Mouse (Mus musculus) neutrophil, adult 5-6 weeks (primary cell): ENCODE data around the gene Abcc8. TPM values are rescaled to one million over a fixed set of nuclear protein-coding genes. Genes with fewer than 3 reads are reported as not detected.
A peak's percentile ranks its signal among the peaks of the same experiment; 100 is the strongest.

ENCODE experiments used
- ATAC-seq: fragments of 151-379, 151-347 bp; 2 replicates; pipeline ENCODE4 v1.8.0; 2017; ENCODE audit warnings: mild to moderate bottlenecking, moderate TSS enrichment; ENCODE audit not compliant: insufficient number of reproducible peaks, poor library complexity, low FRiP score, severe bottlenecking; ENCODE audit errors: extremely low read depth
- total RNA-seq: library from RNA; stranded (forward); fragments of 200-1000 nt; gene quantifications from 2 replicates; pipeline ENCODE4 v1.2.3, GENCODE M21; 2017

Gene Abcc8
- total RNA-seq, 1 experiment from 2014 or later: 0.35 TPM

GRCm38 (mm10) chr7:46084839-46085513, 94.9 kb downstream of the Abcc8 start:
- ATAC-seq: no peak

GRCm38 (mm10) chr7:46084024-46084423, 95.8 kb downstream of the Abcc8 start:
- no peak for ATAC-seq

GRCm38 (mm10) chr7:46077675-46078074, 102.2 kb downstream of the Abcc8 start:
- ATAC-seq: no peak

- no peak for ATAC-seq
Observed at GRCm38 (mm10) chr7:46076844-46077243, 103.0 kb downstream of the Abcc8 start.

DNA sequence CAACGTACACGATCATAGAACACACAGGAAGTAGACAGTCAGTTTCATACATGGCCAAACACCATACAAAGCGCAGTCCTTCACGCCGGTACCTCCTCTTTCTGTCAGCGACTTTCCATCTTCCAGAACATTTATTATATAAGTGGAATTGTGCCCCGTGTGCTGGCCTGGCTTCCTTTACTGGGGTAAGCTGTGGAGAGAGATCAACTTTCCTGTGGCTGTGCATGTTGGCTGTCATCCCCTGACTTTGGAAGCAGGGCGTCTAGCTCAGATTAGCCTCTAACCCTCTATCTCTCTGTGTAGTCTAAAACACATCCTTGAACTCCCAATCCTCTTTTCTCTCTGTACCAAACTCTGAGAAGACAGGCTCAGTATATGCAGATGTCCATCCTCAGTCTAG, 111.0 kb downstream of the Abcc8 start:
- ATAC-seq: no peak

GRCm38 (mm10) chr7:46063296-46063695, 116.5 kb downstream of the Abcc8 start:
- ATAC-seq: no peak

DNA sequence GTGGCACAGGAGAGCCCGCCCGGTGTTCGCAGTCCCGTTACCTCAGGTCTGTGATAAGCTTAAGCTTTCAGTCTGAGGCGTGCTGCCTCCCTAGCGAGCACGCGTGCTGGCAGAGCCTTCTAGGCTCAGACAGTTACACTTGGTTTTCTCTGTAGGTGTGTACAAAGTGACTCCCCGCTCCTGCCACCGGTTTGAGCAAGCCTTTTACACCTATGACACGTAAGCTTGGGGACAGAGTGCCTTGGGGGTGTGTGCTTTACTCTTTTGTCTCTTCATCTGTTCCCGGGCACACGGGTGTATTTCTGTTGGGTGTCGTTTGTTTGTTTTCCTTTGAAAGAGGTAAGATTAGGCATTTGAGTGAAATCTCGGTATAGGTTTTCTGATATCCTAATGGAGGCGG, 118.2 kb downstream of the Abcc8 start:
- no peak for ATAC-seq

DNA sequence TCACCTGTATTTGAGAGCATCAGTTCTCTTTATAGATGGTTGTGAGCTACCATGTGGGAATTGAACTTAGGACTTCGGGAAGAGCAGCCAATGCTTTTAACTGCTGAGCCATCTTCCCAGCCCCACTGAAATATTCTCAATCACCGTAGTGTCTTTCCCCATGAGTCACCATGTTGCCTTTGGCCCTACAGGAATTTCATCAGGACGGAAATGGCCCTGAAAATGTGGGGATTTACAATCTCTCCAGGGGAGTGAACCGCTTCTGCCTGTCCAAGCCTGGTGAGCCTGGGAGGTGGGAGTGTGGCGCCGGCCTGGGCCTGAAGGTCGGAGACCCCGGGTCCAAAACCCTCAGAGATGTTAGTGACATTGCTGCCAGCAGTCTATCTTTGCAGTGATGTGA, 119.1 kb downstream of the Abcc8 start:
- ATAC-seq: no peak

GRCm38 (mm10) chr7:46058882-46059281, 121.0 kb downstream of the Abcc8 start:
- peak; percentile 68 for ATAC-seq

Other genes starting within 250 kb of the Abcc8 start
- not detected in 2 replicates for gene Abcc6, start 149.7 kb downstream of the Abcc8 start, total RNA-seq
- gene Nomo1, start 146.3 kb downstream of the Abcc8 start, total RNA-seq: 29.1 and 29.7 TPM in 2 replicates
- gene Kcnj11, start 79.3 kb downstream of the Abcc8 start, total RNA-seq: not detected in 2 replicates
- 0.58 and 1.1 TPM in 2 replicates for gene Ush1c, start 58.5 kb upstream of the Abcc8 start, total RNA-seq
- not detected in 2 replicates for gene Otog, start 61.0 kb upstream of the Abcc8 start, total RNA-seq
- gene Myod1, start 196.4 kb upstream of the Abcc8 start, total RNA-seq: not detected in 2 replicates
- 0.49 and 0.81 TPM in 2 replicates for gene Kcnc1, start 216.5 kb upstream of the Abcc8 start, total RNA-seq